Mouse (Mus musculus) heart, postnatal 0 days (tissue): ENCODE results near the gene Il4ra.

Experiments used
- CTCF ChIP-seq: IDR thresholded peaks from 2 replicates; pipeline ENCODE4 v1.5.1; 2016; ENCODE audit warnings: antibody characterized with exemption, control low read depth, low read depth
- EP300 ChIP-seq: IDR thresholded peaks from 2 replicates; pipeline ENCODE4 v1.6.1; 2016; ENCODE audit warnings: antibody characterized with exemption, low read depth

GRCm38 (mm10) chr7:125599373-125599973 is 47.6 kb downstream of the Il4ra start:
- TF ChIP-seq CTCF = no peak
- no peak for TF ChIP-seq EP300
